Mouse (Mus musculus): ENCODE measurements around the gene Cul4a. TPM values are rescaled to one million over a fixed set of nuclear protein-coding genes. Genes with fewer than 3 reads are reported as not detected.
"Not testable (repeated sequence)": the region's sequence is repeated elsewhere in the genome, so short reads cannot be mapped to it uniquely, and the experiment has no call there.

Cul4a gene
- total and polyA plus RNA-seq, 3 experiments: 43.4 to 167 (median 113) TPM

DNA sequence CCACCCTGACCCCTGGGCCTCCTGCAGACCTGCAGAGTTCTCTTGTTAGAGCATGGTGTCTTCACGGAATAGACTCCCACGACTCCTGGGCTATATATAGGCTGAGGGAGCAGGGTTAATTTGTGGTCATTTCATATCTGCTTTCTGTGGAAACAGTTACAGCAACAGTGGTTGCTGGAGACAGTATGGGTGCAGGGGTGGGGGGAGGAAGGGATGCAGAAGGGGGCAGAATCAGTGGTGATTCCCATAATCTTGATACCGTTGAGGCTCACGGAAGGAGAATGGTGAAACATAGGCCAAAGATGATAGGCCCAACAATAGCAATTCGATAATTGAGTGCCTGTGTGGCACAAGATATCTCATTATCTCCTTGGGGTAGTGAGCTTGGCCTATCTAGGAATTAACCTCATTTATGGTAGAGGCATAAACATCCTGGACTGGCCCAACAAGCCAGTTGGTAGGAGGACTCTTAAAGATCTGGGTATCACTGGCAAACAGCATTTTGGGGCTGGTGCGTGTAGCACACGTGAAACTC, 17.5 kb downstream of the Cul4a start:
- TF ChIP-seq GATA2 (IDR thresholded peaks at IDR 0.05; ENCODE audit: borderline replicate concordance, low read depth, low read length): no peak
- TF ChIP-seq TAL1 (conservative IDR thresholded peaks at IDR 0.05; ENCODE audit: low read depth, low read length): peak; percentile 31; the same call in 1 of the 2 replicates
- TF ChIP-seq POLR2AphosphoS5 (IDR thresholded peaks at IDR 0.05; ENCODE audit: insufficient replicate concordance, low read depth, low read length): no peak
- DNase-seq (ENCODE audit: low spot score) (no peak), ATAC-seq (ENCODE audit: extremely low read depth, insufficient number of reproducible peaks, low FRiP score, poor library complexity, severe bottlenecking) (peak; percentile 46)
- Histone ChIP-seq H3K36me3 (replicated peaks) (peaks cover 95% of the 10 kb centered on the region), H3K4me1 (ENCODE audit: insufficient read depth, low read depth, low read length) (peaks cover 80% of the 10 kb centered on the region), H3K27me3 (ENCODE audit: insufficient read depth, low read length) (no peaks in the 10 kb centered on the region), H3K9me3 (replicated peaks) (no peaks in the 10 kb centered on the region), H3K4me3 (ENCODE audit: low read depth, low read length) (no peak overlapping the region)

DNA sequence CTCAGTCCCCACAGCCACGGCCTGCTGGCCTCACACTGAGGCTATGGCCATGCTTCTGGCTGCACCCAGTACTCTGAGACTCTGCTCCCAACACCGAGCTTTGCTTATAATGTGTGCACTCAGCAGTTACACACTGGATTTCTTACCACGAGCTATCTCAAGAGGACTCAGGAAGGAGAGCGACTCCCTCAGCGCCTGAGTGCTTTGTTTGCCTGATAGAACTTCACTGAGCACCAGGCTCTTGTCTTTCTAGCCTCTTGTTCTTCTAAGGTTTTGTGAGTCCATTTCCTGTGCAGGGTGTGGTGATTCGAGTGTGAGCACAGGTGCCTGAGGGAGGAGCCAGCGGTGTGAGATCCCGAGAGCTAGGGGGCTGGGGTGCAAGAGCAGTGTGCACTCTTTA, 19.5 kb downstream of the Cul4a start:
- peaks cover 95% of the 10 kb centered on the region for H3K36me3 ChIP-seq (replicated peaks)
- H3K4me3 ChIP-seq (ENCODE audit: low read depth, low read length): no peak overlapping the region; the same call in 1 of the 2 replicates
- ATAC-seq (ENCODE audit: extremely low read depth, insufficient number of reproducible peaks, low FRiP score, poor library complexity, severe bottlenecking): peak; percentile 24; the same call in 1 of the 2 replicates
- no peaks in the 10 kb centered on the region for H3K27me3 ChIP-seq (ENCODE audit: insufficient read depth, low read length)
- peaks cover 62% of the 10 kb centered on the region for H3K4me1 ChIP-seq (ENCODE audit: insufficient read depth, low read depth, low read length)
- TF ChIP-seq CTCF (IDR thresholded peaks at IDR 0.05; ENCODE audit: low read depth, low read length): no peak
- TF ChIP-seq GATA1 (IDR thresholded peaks at IDR 0.05; ENCODE audit: borderline replicate concordance, low read length): no peak
- no peak for TF ChIP-seq TAL1 (conservative IDR thresholded peaks at IDR 0.05; ENCODE audit: low read depth, low read length)
- no peak for TF ChIP-seq GATA2 (IDR thresholded peaks at IDR 0.05; ENCODE audit: borderline replicate concordance, low read depth, low read length)
- no peak for TF ChIP-seq POLR2AphosphoS5 (IDR thresholded peaks at IDR 0.05; ENCODE audit: insufficient replicate concordance, low read depth, low read length)
- DNase-seq (ENCODE audit: low spot score): no peak
- no peaks in the 10 kb centered on the region for H3K9me3 ChIP-seq (replicated peaks)

- H3K4me3 ChIP-seq (ENCODE audit: low read depth, low read length); DNase-seq (ENCODE audit: low spot score); H3K9me3 ChIP-seq (replicated peaks); H3K4me1 ChIP-seq (ENCODE audit: insufficient read depth, low read depth, low read length); H3K27me3 ChIP-seq (ENCODE audit: insufficient read depth, low read length); ATAC-seq (ENCODE audit: extremely low read depth, insufficient number of reproducible peaks, low FRiP score, poor library complexity, severe bottlenecking): not testable (repeated sequence)
- H3K36me3 ChIP-seq (replicated peaks): peaks cover 94% of the 10 kb centered on the region
- 0 out of 2 replicates have a peak, but pooled peaks have one; percentile 28 for TF ChIP-seq CTCF (IDR thresholded peaks at IDR 0.05; ENCODE audit: low read depth, low read length)
These were observed 26.8 kb downstream of the Cul4a start for GRCm38 (mm10) chr8:13132220-13132619.

DNA sequence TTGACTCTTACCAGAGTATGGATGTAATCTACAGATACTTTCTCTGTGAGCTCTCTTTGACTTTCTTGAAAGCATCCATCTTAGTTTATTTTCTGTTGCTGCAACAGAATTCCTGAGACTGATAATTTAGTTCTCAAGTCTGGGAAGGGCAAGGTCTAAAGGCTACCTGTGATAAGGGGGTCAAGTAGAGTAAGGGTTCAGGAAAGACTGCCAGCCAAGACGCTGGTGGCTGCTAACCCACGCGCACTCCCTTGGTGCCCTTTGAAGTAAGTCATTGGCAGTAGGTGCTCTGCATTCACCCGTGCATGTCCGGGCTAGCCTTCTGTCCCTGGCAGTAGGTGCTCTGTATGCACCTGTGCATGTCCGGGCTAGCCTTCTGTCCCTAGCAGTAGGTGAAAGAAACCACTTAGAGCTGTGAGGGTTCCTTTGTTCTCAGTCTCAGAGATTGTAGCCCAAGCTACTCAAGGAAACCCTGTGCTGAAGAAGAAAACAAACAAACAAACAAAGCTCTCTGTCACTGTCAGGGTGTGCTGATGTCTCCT, 34.3 kb downstream of the Cul4a start:
- TF ChIP-seq GATA1 (IDR thresholded peaks at IDR 0.05; ENCODE audit: borderline replicate concordance, low read length) (no peak), POLR2AphosphoS5 (IDR thresholded peaks at IDR 0.05; ENCODE audit: insufficient replicate concordance, low read depth, low read length) (no peak), TAL1 (conservative IDR thresholded peaks at IDR 0.05; ENCODE audit: low read depth, low read length) (no peak), GATA2 (IDR thresholded peaks at IDR 0.05; ENCODE audit: borderline replicate concordance, low read depth, low read length) (no peak), CTCF (IDR thresholded peaks at IDR 0.05; ENCODE audit: low read depth, low read length) (no peak)
- peaks cover 99% of the 10 kb centered on the region for H3K36me3 ChIP-seq (replicated peaks)
- H3K4me1 ChIP-seq (ENCODE audit: insufficient read depth, low read depth, low read length): 0 out of 2 replicates have a peak, but pooled peaks cover 2% of the 10 kb centered on the region
- no peaks in the 10 kb centered on the region for H3K9me3 ChIP-seq (replicated peaks)
- ATAC-seq (ENCODE audit: extremely low read depth, insufficient number of reproducible peaks, low FRiP score, poor library complexity, severe bottlenecking) (no peak), DNase-seq (ENCODE audit: low spot score) (no peak)
- no peaks in the 10 kb centered on the region for H3K27me3 ChIP-seq (ENCODE audit: insufficient read depth, low read length)
- H3K4me3 ChIP-seq (ENCODE audit: low read depth, low read length): no peak overlapping the region

- Histone ChIP-seq H3K4me3 (ENCODE audit: low read depth, low read length) (no peak overlapping the region), H3K9me3 (replicated peaks) (no peaks in the 10 kb centered on the region), H3K4me1 (ENCODE audit: insufficient read depth, low read depth, low read length) (0 out of 2 replicates have a peak, but pooled peaks cover 2% of the 10 kb centered on the region), H3K27me3 (ENCODE audit: insufficient read depth, low read length) (no peaks in the 10 kb centered on the region), H3K36me3 (replicated peaks) (peaks cover 99% of the 10 kb centered on the region)
- ATAC-seq (ENCODE audit: extremely low read depth, insufficient number of reproducible peaks, low FRiP score, poor library complexity, severe bottlenecking) (no peak), DNase-seq (ENCODE audit: low spot score) (no peak)
- TF ChIP-seq POLR2AphosphoS5 (IDR thresholded peaks at IDR 0.05; ENCODE audit: insufficient replicate concordance, low read depth, low read length) (no peak), CTCF (IDR thresholded peaks at IDR 0.05; ENCODE audit: low read depth, low read length) (no peak), GATA1 (IDR thresholded peaks at IDR 0.05; ENCODE audit: borderline replicate concordance, low read length) (no peak), TAL1 (conservative IDR thresholded peaks at IDR 0.05; ENCODE audit: low read depth, low read length) (no peak), GATA2 (IDR thresholded peaks at IDR 0.05; ENCODE audit: borderline replicate concordance, low read depth, low read length) (no peak)
These were observed 36.3 kb downstream of the Cul4a start for GRCm38 (mm10) chr8:13141681-13142080.

DNA sequence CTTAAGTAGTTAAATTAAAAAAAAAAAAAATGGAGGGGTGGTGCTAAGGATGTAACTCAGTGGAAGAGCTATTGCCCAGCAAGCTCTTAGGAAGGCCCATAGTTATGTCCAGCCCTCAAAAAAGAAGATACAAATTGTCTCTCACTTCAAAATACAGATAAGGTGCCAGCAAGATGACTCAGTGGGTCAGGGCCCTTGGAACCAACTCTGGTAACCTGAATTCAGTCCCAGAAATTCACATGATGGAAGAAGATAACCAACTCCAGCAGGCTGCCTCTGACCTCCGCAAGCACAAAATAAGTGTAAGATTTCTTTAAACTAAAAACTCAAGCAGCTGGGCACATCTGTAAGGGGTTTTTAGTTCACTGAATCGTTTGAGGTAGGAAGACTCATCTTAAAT, 43.1 kb downstream of the Cul4a start:
- Histone ChIP-seq H3K36me3 (replicated peaks) (peaks cover 83% of the 10 kb centered on the region), H3K4me1 (ENCODE audit: insufficient read depth, low read depth, low read length) (no peaks in the 10 kb centered on the region)

More for the DNA sequence above, 43.1 kb downstream of the Cul4a start:
- Histone ChIP-seq H3K27me3 (ENCODE audit: insufficient read depth, low read length) (no peaks in the 10 kb centered on the region), H3K9me3 (replicated peaks) (no peaks in the 10 kb centered on the region), H3K4me3 (ENCODE audit: low read depth, low read length) (no peak overlapping the region)
- TF ChIP-seq GATA1 (IDR thresholded peaks at IDR 0.05; ENCODE audit: borderline replicate concordance, low read length) (no peak), CTCF (IDR thresholded peaks at IDR 0.05; ENCODE audit: low read depth, low read length) (no peak), TAL1 (conservative IDR thresholded peaks at IDR 0.05; ENCODE audit: low read depth, low read length) (no peak), GATA2 (IDR thresholded peaks at IDR 0.05; ENCODE audit: borderline replicate concordance, low read depth, low read length) (no peak), POLR2AphosphoS5 (IDR thresholded peaks at IDR 0.05; ENCODE audit: insufficient replicate concordance, low read depth, low read length) (no peak)
- DNase-seq (ENCODE audit: low spot score) (no peak), ATAC-seq (ENCODE audit: extremely low read depth, insufficient number of reproducible peaks, low FRiP score, poor library complexity, severe bottlenecking) (no peak)

Data from G1E (cell line).